Mouse (Mus musculus) testis, adult 2 months (tissue): ENCODE measurements around the gene Sema6d.

Experiments
- CTCF ChIP-seq: fragments of 200-500 bp; IDR thresholded peaks from 2 replicates; pipeline ENCODE4 v1.5.1; 2012; ENCODE audit warnings: low read depth, mild to moderate bottlenecking, inconsistent platforms, low read length, moderate library complexity; ENCODE audit not compliant: control insufficient read depth, insufficient read depth, insufficient replicate concordance
- POLR2A ChIP-seq: fragments of 200-500 bp; IDR thresholded peaks from 2 replicates; pipeline ENCODE4 v1.6.1; 2012; ENCODE audit warnings: low read depth, mild to moderate bottlenecking, inconsistent platforms, low read length, moderate library complexity; ENCODE audit not compliant: control insufficient read depth

- TF ChIP-seq CTCF (no peak), POLR2A (no peak)
Observed at GRCm38 (mm10) chr2:124271156-124271555, 181.4 kb downstream of the Sema6d start.
